Mouse (Mus musculus): ENCODE data around the gene Trappc2l. TPM values are rescaled to one million over a fixed set of nuclear protein-coding genes. Genes with fewer than 3 reads are reported as not detected.

The Trappc2l gene
- 177 and 206 TPM in 2 replicates for polyA plus RNA-seq (2012; rRNA removed)

GRCm38 (mm10) chr8:122611295-122612133 is at the start of gene Trappc2l, which contains the start of gene Galns:
Gene Trappc2l (plus strand): TSS chr8:122611640.
Gene Galns (minus strand): TSS chr8:122611463.

GRCm38 (mm10) chr8:122567361-122568108 is 43.9 kb upstream of the Trappc2l start, which contains the start of gene Cdt1:
Gene Cdt1 (plus strand): TSS chr8:122568015.

DNA sequence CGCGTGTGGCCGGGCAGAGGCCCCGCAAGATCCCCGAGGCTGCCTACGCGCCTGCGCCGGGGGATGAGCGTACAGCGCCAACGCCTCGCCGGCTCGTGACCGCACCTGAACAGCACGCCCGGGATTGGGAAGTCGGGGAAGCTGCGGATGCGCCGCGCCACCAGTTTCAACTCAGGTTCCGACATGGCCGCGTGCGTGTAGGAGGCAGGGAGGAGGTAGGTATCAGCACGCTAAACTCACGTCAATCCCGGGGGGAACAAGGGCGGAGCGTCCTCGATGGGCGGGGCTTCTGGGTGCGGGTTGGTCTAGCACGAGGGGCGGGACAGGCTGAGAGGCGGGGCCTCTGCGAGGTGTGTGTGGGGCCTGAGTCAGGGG is 34.8 kb upstream of the Trappc2l start, which contains the start of gene Aprt:
Gene Aprt (minus strand): TSS at position 262 of the 375 bp plus-strand sequence.

DNA sequence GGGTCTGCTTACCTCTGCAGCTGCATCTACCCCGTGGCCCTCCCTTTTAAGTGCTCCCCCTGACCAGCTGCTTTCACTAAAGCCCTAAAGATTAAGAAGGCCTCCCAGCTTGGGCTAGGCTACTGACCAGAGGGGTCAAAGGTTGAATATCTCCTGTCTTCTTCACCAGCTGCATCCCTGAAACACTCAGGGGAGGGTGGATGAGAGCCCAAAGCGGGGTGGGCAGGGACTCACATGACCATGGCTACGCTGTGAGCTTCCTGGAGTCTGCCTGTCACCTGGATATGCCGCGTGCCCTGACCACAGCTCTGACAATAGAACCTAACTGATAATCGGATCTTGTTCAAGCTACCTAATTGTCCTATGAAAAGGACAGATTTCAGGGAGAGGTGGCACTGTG is 11.3 kb downstream of the Trappc2l start, which contains the start of gene Pabpn1l:
Gene Pabpn1l (minus strand): TSS at position 13 of the 400 bp plus-strand sequence.

Other genes with a start within 250 kb of the Trappc2l start
- 50.7 and 56.9 TPM in 2 replicates for gene Zc3h18, start 235.0 kb upstream of the Trappc2l start, polyA plus RNA-seq (2012; rRNA removed)
- 0.65 and 1.1 TPM in 2 replicates for gene Il17c, start 189.6 kb upstream of the Trappc2l start, polyA plus RNA-seq (2012; rRNA removed)
- gene Cyba, start 178.7 kb upstream of the Trappc2l start, polyA plus RNA-seq (2012; rRNA removed), result 26.5 and 39.1 TPM in 2 replicates
- 50.6 and 51.9 TPM in 2 replicates for gene Mvd, start 168.2 kb upstream of the Trappc2l start, polyA plus RNA-seq (2012; rRNA removed)
- gene Snai3, start 150.9 kb upstream of the Trappc2l start, polyA plus RNA-seq (2012; rRNA removed), result 0.34 TPM in 1 of 2 replicates, not detected in the other
- gene Rnf166, start 135.6 kb upstream of the Trappc2l start, polyA plus RNA-seq (2012; rRNA removed), result 60.5 and 60.6 TPM in 2 replicates
- gene Ctu2, start 135.5 kb upstream of the Trappc2l start, polyA plus RNA-seq (2012; rRNA removed), result 80.4 and 84.3 TPM in 2 replicates
- gene Piezo1, start 60.3 kb upstream of the Trappc2l start, polyA plus RNA-seq (2012; rRNA removed), result 13.7 and 28.0 TPM in 2 replicates
- gene Cdt1, start 43.6 kb upstream of the Trappc2l start, polyA plus RNA-seq (2012; rRNA removed), result 30.7 and 34.3 TPM in 2 replicates
- 116 and 124 TPM in 2 replicates for gene Aprt, start 34.7 kb upstream of the Trappc2l start, polyA plus RNA-seq (2012; rRNA removed)
- 6.0 and 7.0 TPM in 2 replicates for gene Galns, start 177 bp upstream of the Trappc2l start, polyA plus RNA-seq (2012; rRNA removed)
- gene Pabpn1l, start 11.1 kb downstream of the Trappc2l start, polyA plus RNA-seq (2012; rRNA removed), result not detected in 2 replicates
- gene Cbfa2t3, start 87.5 kb downstream of the Trappc2l start, polyA plus RNA-seq (2012; rRNA removed), result 13.5 and 17.0 TPM in 2 replicates
- 19.9 and 20.0 TPM in 2 replicates for gene Acsf3, start 163.8 kb downstream of the Trappc2l start, polyA plus RNA-seq (2012; rRNA removed)
- gene Cdh15, start 236.3 kb downstream of the Trappc2l start, polyA plus RNA-seq (2012; rRNA removed), result 0.77 and 4.4 TPM in 2 replicates